Mouse (Mus musculus): ENCODE measurements around the gene Top3a. TPM values are rescaled to one million over a fixed set of nuclear protein-coding genes. Genes with fewer than 3 reads are reported as not detected.
A peak's percentile ranks its signal among the peaks of the same experiment; 100 is the strongest.
"Not testable (repeated sequence)": the region's sequence is repeated elsewhere in the genome, so short reads cannot be mapped to it uniquely, and the experiment has no call there.

Top3a gene
- polyA plus RNA-seq, 1 experiment: 5.7 TPM

DNA sequence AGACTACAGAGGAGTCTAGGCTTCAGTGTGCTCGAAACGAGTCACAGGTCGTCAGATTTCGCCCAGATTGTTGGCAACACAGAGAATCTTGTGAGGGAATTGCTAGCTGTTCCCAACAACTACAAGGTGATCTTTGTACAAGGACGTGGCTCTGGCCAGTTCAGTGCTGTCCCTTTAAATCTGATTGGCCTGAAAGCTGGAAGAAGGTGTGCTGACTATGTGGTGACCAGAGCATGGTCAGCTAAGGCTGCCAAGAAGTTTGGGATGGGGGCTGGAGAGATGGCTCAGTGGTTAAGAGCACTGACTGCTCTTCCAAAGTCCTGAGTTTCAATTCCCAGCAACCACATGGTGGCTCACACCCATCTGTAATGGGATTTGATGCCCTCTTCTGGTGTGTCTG is 39.2 kb upstream of the Top3a start:
- TF ChIP-seq MYOD1 (IDR thresholded peaks at IDR 0.05; ENCODE audit: control insufficient read depth in 1 of 3, insufficient read length in 2 of 3, low read depth in 2 of 3) (no peak), MAX (IDR thresholded peaks at IDR 0.05; ENCODE audit: low read depth) (no peak)
- H3K79me2 ChIP-seq (ENCODE audit: control insufficient read depth, insufficient read depth): no peaks in the 10 kb centered on the region
- no peak overlapping the region for H3K4me3 ChIP-seq
- no peak overlapping the region for H3ac ChIP-seq (ENCODE audit: control insufficient read depth, insufficient read length)
- no peak overlapping the region for H3K4me2 ChIP-seq (ENCODE audit: low read depth)
- no peaks in the 10 kb centered on the region for H3K27me3 ChIP-seq (ENCODE audit: control insufficient read depth, insufficient read depth, insufficient read length)
- H3K36me3 ChIP-seq (ENCODE audit: control insufficient read depth, insufficient read depth): no peaks in the 10 kb centered on the region

DNA sequence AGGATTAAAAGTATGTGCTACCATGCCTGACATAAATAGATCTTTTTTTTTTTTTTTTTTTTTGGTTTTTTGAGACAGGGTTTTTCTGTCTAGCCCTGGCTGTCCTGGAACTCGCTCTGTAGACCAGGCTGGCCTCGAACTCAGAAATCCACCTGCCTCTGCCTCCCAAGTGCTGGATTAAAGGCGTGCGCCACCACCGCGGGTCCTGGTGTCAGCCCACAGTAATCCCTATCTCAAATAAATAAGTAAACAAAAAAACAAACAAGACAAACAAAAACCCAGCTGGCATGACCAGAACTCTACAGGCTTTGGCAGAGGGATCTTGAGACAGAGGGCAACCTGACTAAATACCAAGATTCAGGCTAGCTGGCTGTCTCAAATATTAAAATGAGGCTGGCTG is 34.5 kb upstream of the Top3a start, which contains the start of gene Shmt1:
Gene Shmt1 (minus strand): TSS at position 101 of the 400 bp plus-strand sequence.
- peak within 1 kb of the TSS; percentile 46 for H3K4me3 ChIP-seq
- H3K27me3 ChIP-seq (ENCODE audit: control insufficient read depth, insufficient read depth, insufficient read length); H3K36me3 ChIP-seq (ENCODE audit: control insufficient read depth, insufficient read depth); H3K79me2 ChIP-seq (ENCODE audit: control insufficient read depth, insufficient read depth); H3ac ChIP-seq (ENCODE audit: control insufficient read depth, insufficient read length): not testable (repeated sequence)
- H3K4me2 ChIP-seq (ENCODE audit: low read depth): peak within 1 kb of the TSS; percentile 99

DNA sequence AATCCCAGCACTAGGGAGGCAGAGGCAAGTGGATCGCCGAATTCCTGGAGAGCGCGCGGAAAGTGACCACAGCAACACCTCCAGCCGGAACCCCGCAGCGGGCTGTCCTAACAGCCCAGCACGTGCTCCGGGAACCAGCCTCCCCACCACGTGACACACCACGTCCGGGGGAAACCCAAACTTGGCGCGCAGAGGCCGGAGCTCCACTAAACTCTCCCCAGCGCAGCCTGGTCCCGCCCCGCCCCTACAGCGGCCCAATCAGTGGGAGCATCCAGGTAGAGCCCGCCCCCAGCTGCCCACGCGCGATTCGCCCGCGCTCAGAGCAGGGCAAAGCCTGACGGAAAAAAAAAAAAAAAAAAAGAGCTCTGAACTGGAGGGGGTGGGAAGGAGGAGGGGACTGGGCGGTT is 33.9 kb upstream of the Top3a start:
- Histone ChIP-seq H3K27me3 (ENCODE audit: control insufficient read depth, insufficient read depth, insufficient read length) (no peaks in the 10 kb centered on the region), H3K4me2 (ENCODE audit: low read depth) (peak overlapping the region; percentile 99), H3ac (ENCODE audit: control insufficient read depth, insufficient read length) (no peak overlapping the region), H3K4me3 (peak overlapping the region; percentile 46), H3K36me3 (ENCODE audit: control insufficient read depth, insufficient read depth) (no peaks in the 10 kb centered on the region), H3K79me2 (ENCODE audit: control insufficient read depth, insufficient read depth) (no peaks in the 10 kb centered on the region)
- TF ChIP-seq POLR2A (IDR thresholded peaks at IDR 0.05; ENCODE audit: insufficient read length, low read depth) (peak; percentile 41), TCF3 (IDR thresholded peaks at IDR 0.05; ENCODE audit: insufficient read length, low read depth) (no peak), E2F4 (IDR thresholded peaks at IDR 0.05; ENCODE audit: insufficient read depth) (peak; percentile 93), SRF (IDR thresholded peaks at IDR 0.05; ENCODE audit: control insufficient read depth, insufficient read length, low read depth) (peak; percentile 97), CEBPB (IDR thresholded peaks at IDR 0.05; ENCODE audit: insufficient read depth, poor library complexity, severe bottlenecking) (no peak), MYOG (IDR thresholded peaks at IDR 0.05; ENCODE audit: control insufficient read depth in 1 of 3, insufficient read depth in 1 of 3, insufficient read length in 2 of 3, low read depth in 2 of 3) (no peak), MYOD1 (IDR thresholded peaks at IDR 0.05; ENCODE audit: control insufficient read depth in 1 of 3, insufficient read length in 2 of 3, low read depth in 2 of 3) (no peak), TCF12 (IDR thresholded peaks at IDR 0.05; ENCODE audit: insufficient read depth, poor library complexity, severe bottlenecking) (no peak), MAX (IDR thresholded peaks at IDR 0.05; ENCODE audit: low read depth) (peak; percentile 92), REST (IDR thresholded peaks at IDR 0.05; ENCODE audit: insufficient read depth, insufficient read length) (no peak), USF1 (IDR thresholded peaks at IDR 0.05; ENCODE audit: low read depth) (peak; percentile 95), POLR2AphosphoS2 (IDR thresholded peaks at IDR 0.05; ENCODE audit: insufficient read length, low read depth) (peak; percentile 24)

DNA sequence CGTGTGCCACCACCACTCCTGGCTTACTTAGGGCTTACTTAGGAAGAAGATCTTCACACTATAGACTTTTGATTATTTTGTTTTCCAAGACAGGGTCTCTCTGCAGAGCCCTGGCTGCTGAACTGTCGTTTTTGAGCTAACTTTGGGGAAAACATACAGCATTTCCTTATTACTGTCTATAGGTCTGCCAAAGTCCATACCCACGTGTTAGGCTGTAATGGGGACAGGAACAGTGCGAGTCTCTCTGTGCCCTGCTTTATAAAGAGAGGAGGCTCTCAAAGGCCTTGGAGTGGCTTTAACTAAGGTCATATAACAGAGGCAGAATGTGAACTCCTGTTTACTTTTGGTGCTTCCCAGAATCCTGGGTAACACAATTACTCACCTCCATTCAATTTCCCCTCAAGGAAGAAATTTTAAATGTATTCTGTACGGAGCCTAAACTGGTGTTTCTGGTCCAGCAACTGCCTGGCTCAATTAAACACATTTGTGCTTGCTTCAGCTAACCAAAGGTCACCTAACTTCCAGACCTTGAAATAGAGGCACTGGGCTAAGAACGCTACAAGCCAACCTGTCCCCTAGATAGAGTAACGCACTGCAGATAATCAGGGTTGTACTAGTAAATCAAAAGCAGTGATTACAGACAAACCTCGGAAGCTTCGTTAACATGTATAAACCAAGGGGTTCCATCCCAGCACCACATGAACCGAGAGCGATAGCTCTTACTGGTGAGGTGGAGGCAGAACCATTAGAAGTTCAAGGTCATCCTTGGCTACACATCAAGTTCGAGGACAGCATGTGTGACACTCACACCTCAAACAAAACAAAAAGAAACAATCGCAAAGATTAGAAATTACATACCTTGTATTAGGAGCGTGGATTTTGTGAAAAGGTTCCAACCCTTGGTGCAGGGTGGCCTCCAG is 33.1 kb upstream of the Top3a start:
- Histone ChIP-seq H3K79me2 (ENCODE audit: control insufficient read depth, insufficient read depth) (no peaks in the 10 kb centered on the region), H3K36me3 (ENCODE audit: control insufficient read depth, insufficient read depth) (no peaks in the 10 kb centered on the region), H3K4me3 (peak overlapping the region; percentile 46), H3ac (ENCODE audit: control insufficient read depth, insufficient read length) (no peak overlapping the region), H3K4me2 (ENCODE audit: low read depth) (peak overlapping the region; percentile 99), H3K27me3 (ENCODE audit: control insufficient read depth, insufficient read depth, insufficient read length) (no peaks in the 10 kb centered on the region)
- TF ChIP-seq TCF12 (IDR thresholded peaks at IDR 0.05; ENCODE audit: insufficient read depth, poor library complexity, severe bottlenecking) (no peak), REST (IDR thresholded peaks at IDR 0.05; ENCODE audit: insufficient read depth, insufficient read length) (no peak), TCF3 (IDR thresholded peaks at IDR 0.05; ENCODE audit: insufficient read length, low read depth) (no peak), SRF (IDR thresholded peaks at IDR 0.05; ENCODE audit: control insufficient read depth, insufficient read length, low read depth) (no peak)

DNA sequence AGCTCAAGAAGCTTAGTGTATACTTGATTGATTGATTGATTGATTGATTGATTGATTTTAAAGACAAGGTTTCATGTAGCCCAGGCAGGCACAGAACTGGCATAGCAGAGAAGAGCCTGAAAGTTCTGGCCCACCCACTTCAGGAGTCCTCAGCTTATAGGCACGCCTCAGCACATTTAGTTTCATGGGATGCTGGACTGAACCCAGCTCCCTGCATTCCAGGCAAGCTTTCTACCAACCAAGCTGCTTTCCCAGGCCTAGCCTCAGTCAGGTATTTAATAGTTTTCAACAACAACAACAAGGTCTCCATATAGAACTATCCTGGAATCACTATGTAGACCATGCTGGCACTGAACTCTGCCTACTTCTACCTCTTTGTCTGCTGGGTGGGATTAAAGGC is 32.4 kb upstream of the Top3a start:
- H3K36me3 ChIP-seq (ENCODE audit: control insufficient read depth, insufficient read depth): no peaks in the 10 kb centered on the region
- no peak overlapping the region for H3ac ChIP-seq (ENCODE audit: control insufficient read depth, insufficient read length)
- TF ChIP-seq USF1 (IDR thresholded peaks at IDR 0.05; ENCODE audit: low read depth) (no peak), MYOG (IDR thresholded peaks at IDR 0.05; ENCODE audit: control insufficient read depth in 1 of 3, insufficient read depth in 1 of 3, insufficient read length in 2 of 3, low read depth in 2 of 3) (no peak), REST (IDR thresholded peaks at IDR 0.05; ENCODE audit: insufficient read depth, insufficient read length) (no peak), POLR2AphosphoS2 (IDR thresholded peaks at IDR 0.05; ENCODE audit: insufficient read length, low read depth) (no peak), SRF (IDR thresholded peaks at IDR 0.05; ENCODE audit: control insufficient read depth, insufficient read length, low read depth) (no peak), TCF3 (IDR thresholded peaks at IDR 0.05; ENCODE audit: insufficient read length, low read depth) (no peak)
- no peaks in the 10 kb centered on the region for H3K79me2 ChIP-seq (ENCODE audit: control insufficient read depth, insufficient read depth)
- H3K4me2 ChIP-seq (ENCODE audit: low read depth): peak overlapping the region; percentile 99
- H3K27me3 ChIP-seq (ENCODE audit: control insufficient read depth, insufficient read depth, insufficient read length): no peaks in the 10 kb centered on the region
- H3K4me3 ChIP-seq: peak overlapping the region; percentile 46

Data from myocyte (in vitro differentiated cells).